Mouse (Mus musculus) Patski (cell line): Measurements from ENCODE around the gene Cwf19l1. TPM values are rescaled to one million over a fixed set of nuclear protein-coding genes. Genes with fewer than 3 reads are reported as not detected.

Source experiments
- ATAC-seq: fragments of 100-300 bp; one replicate; pipeline ENCODE4 v1.8.0; 2021
- CTCF ChIA-PET: fragments of 350-600 bp; sonication (Branson Sonifier 250); formaldehyde crosslinking; loops from one replicate; lab custom pipeline; 2022; ENCODE audit warnings: inconsistent platforms; lab: Charles Lee
- POLR2A ChIA-PET: fragments of 350-600 bp; sonication (Branson Sonifier 250); formaldehyde crosslinking; loops from one replicate; lab custom pipeline; 2022; ENCODE audit warnings: antibody characterized with exemption, inconsistent platforms; lab: Charles Lee
- DNase-seq: peaks from one replicate; pipeline ENCODE4 v3.0.0-alpha.2; 2011; ENCODE audit warnings: low read depth, low spot score
- H3K27me3 ChIP-seq: fragments of 371-371 bp; one replicate; pipeline ENCODE4 v1.5.1; 2021
- CTCF ChIP-seq: fragments of 100-300 bp; IDR thresholded peaks from one replicate; pipeline ENCODE4 v1.5.1; 2021
- in situ Hi-C: fragments of 300-500 bp; cut with MboI; formaldehyde crosslinking; loops from 3 replicates; pipeline ENCODE4 v1.11.1; 2018; ENCODE audit warnings: low pct_unique_long_range_greater_than_20kb, mixed read lengths
- polyA plus RNA-seq: library from polyadenylated mRNA; unstranded; gene quantifications from one replicate; pipeline ENCODE4 v1.2.3, GENCODE M21; 2021

The Cwf19l1 gene
- polyA plus RNA-seq, 1 experiment from 2014 or later, result 21.9 TPM

DNA sequence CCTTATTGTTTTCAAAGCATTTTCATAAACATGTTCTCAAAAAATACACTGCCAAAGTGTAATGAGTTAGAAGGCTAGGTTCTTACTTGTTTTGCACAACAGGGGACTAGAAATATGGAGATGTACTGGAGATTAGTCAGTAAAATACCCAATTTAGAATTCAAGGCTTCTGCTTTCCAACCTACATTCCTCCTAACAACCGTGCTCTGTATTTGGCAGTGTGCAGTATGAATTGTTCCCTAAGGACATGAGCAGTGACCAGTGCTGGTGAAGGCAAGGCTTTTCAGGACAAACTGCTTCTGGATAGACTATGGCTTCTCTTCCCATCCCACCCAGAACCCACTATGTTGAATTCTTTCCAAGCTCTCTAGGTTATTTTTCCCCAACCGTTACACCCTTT is 54.8 kb downstream of the Cwf19l1 start:
- ChIA-PET POLR2A (no interaction called here), CTCF (interaction anchor here (1.3 kb wide), 1 partner anchor 17 kb away, joined by 3 read pairs; no protein-coding TSS in a partner anchor)
- TF ChIP-seq CTCF, result no peak
- H3K27me3 ChIP-seq, result no peaks in the 10 kb centered on the region
- DNase-seq (no peak), ATAC-seq (no peak)
- in situ Hi-C loops, result no loop called here

DNA sequence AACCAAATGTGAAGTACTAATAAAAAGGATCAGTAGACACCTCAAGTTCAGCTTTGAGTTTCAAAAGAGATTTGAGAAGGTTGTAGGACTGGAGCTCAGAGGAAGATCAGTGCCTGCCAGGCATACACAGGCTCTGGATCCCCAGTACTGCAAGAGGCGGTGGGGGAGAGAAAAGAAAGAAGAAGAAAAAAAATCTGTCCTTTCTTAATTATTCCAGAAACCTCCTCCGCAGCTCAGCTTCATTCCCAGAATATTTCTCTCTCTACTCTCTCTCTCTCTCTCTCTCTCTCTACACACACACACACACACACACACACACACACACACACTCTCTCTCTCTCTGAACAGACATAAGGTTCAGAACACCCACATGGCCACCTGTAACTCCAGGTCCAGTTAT is 55.7 kb downstream of the Cwf19l1 start:
- no peak for ATAC-seq
- CTCF ChIA-PET, result interaction anchor here (0.9 to 1.0 kb wide), 2 partner anchors 13 to 15 kb away, joined by 3 read pairs; no protein-coding TSS in a partner anchor
- POLR2A ChIA-PET, result interaction anchor here (0.6 kb wide), 1 partner anchor 981 kb away, joined by 4 read pairs; no protein-coding TSS in a partner anchor
- TF ChIP-seq CTCF, result no peak
- in situ Hi-C loops, result no loop called here
- no peaks in the 10 kb centered on the region for H3K27me3 ChIP-seq
- DNase-seq, result no peak

DNA sequence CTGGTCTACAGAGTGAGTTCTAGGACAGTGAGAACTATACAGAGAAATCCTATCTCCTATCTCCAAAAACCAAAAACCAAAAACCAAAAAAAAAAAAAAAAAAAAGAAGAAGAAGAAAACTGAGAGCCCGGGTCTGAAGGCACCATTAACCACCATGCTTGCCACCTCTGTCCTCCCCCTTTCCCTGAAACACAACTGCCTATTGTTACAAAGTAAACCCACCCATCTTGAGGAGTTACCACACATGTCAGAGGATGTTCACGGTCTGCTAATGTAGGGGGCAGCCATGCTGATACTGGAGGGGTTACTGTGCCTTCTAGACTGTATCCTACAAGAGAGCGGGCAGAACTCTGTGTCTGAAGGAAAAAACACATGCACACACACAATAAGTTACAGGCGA is 58.7 kb downstream of the Cwf19l1 start:
- no peaks in the 10 kb centered on the region for H3K27me3 ChIP-seq
- POLR2A ChIA-PET, result no interaction called here
- in situ Hi-C loops, result no loop called here
- CTCF ChIA-PET, result interaction anchor here (1.2 to 1.3 kb wide), 2 partner anchors 11 to 25 kb away, joined by 3 read pairs; no protein-coding TSS in a partner anchor
- no peak for ATAC-seq
- no peak for DNase-seq
- no peak for TF ChIP-seq CTCF

DNA sequence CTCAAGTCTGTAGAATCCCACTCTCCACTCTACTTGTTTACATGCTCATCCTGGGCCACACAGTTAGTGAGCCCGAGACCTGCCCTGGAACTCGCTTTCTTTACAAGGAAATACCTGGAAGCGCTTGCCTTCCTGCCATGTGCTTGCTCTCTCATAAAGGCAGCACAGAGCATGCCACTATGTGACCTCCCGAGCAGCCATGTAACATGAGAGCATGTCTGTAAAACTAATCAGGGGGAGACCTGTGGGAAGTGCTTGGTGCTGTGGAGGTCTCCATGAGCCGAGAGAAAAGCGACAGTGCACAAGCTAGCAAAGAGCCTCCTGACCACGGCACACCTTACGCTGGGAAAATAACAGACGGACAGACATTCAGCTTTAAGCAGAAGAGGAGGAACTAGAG is 59.2 kb downstream of the Cwf19l1 start:
- ChIA-PET CTCF (interaction anchor here (1.0 kb wide), 1 partner anchor 8 kb away, joined by 3 read pairs; no protein-coding TSS in a partner anchor), POLR2A (no interaction called here)
- DNase-seq (no peak), ATAC-seq (no peak)
- H3K27me3 ChIP-seq, result no peaks in the 10 kb centered on the region
- no peak for TF ChIP-seq CTCF
- in situ Hi-C loops, result no loop called here

DNA sequence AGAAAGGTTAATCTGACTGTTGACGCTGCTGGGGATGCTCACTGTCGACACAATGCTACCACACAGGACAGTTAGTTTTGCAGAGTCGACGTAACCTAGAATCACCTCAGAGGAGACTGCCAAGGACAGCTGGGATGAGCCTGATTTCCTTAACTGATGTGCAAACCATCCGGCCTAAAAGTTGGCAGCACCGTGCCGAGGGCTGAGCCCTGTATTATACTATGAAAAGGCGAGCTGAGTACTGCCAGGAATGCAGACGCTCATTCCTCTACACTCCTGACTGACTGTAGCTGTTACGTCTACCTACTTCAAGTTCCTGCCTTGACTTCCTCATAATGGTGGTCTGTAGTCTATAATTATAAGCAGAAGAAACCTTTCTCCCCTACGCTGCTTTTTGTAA is 60.7 kb downstream of the Cwf19l1 start:
- ChIA-PET POLR2A (no interaction called here), CTCF (no interaction called here)
- ATAC-seq (no peak), DNase-seq (no peak)
- TF ChIP-seq CTCF, result no peak
- no peaks in the 10 kb centered on the region for H3K27me3 ChIP-seq
- in situ Hi-C loops, result no loop called here

DNA sequence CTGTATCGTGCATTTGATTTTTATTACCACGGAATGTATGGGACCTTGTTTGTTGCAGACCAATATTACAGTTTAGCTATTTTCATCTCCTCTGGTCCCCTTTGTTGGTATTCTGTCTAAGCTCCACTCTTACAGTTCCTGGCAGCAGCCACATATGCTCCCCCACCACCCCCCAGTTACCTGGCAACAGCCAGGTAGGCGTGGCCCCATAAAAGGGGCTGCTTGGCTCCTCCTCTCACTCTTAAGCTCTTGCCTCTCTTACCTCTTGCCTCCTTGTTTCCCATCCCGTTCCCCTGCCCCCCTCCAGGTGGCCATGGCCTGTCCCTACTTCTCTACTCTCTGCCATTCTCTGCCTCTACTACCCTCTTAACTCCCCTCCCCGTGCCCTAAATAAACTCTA is 64.5 kb downstream of the Cwf19l1 start:
- no peak for ATAC-seq
- in situ Hi-C loops, result no loop called here
- CTCF ChIA-PET, result interaction anchor here (2.1 kb wide), 1 partner anchor 16 kb away, joined by 6 read pairs; no protein-coding TSS in a partner anchor
- POLR2A ChIA-PET, result no interaction called here
- no peak for DNase-seq
- no peaks in the 10 kb centered on the region for H3K27me3 ChIP-seq
- TF ChIP-seq CTCF, result no peak

DNA sequence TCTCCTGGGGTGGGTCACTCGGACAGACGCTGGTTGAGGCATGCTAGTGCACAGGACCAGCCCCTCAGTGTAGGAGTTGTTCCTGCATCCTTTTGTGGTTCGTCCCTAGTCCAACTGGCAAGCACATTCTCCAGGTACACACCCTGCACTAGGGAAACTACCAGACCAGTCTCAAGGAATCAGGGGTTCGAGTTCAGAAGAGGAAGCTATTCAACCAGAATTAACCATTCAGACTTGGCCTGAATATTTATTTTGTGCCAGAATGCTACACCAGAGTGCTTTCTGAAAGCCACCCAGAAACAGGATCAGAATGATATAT is 65.8 kb downstream of the Cwf19l1 start:
- ChIA-PET POLR2A (interaction anchor here (0.6 kb wide), 1 partner anchor 27 kb away, joined by 3 read pairs; no protein-coding TSS in a partner anchor), CTCF (interaction anchor here (1.0 to 2.1 kb wide), 2 partner anchors 12 to 17 kb away, joined by 3 to 6 read pairs; no protein-coding TSS in a partner anchor)
- H3K27me3 ChIP-seq, result no peaks in the 10 kb centered on the region
- DNase-seq (no peak), ATAC-seq (no peak)
- TF ChIP-seq CTCF, result no peak
- in situ Hi-C loops, result no loop called here

DNA sequence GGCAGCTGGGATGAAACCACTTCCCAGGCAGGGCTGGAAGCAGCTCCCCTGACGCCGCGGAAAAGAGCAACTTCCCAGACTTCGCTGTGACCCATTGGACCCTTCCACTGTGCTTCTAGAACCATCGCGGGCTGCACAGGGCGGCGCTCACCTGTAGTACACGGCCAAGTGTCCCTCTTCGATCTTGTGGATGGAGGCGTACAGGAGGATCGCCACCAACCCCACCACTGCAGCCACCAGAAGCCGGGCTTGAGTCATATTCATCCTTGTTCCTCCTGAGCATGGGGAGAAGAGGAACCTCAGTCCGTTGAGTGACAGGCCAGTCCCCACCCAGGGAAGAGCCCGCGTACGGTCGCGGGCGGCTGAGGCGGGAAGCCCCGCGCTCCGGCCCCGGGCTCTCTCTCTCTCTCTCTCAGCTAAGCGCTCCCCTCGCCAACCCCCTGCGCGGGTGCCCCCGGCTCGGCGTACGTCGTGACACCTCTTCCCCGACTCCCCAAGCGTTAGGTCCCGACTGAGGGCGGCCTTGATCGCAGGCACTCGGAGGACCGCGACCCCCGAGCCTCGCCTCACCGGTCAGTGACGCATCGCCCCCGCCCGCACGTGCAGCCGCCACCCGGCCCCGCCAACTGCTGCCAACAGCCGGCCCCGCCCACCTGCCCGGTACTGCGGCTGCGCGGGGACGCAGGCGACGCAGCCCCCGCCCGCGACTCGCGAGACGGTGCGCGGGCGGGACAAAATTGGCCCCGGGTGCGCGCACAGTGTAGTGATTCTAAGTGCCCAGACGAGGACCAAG is 66.4 kb downstream of the Cwf19l1 start, which contains the start of gene Erlin1:
TSS of gene Erlin1 (minus strand) at position 665 of the 793 bp plus-strand sequence.
- H3K27me3 ChIP-seq, result no peaks in the 10 kb centered on the region
- ATAC-seq (peak; percentile 66), DNase-seq (no peak)
- in situ Hi-C loops, result no loop called here
- ChIA-PET POLR2A (no interaction called here), CTCF (interaction anchor here (1.0 kb wide), 1 partner anchor 13 kb away, joined by 3 read pairs; no protein-coding TSS in a partner anchor)
- no peak for TF ChIP-seq CTCF

DNA sequence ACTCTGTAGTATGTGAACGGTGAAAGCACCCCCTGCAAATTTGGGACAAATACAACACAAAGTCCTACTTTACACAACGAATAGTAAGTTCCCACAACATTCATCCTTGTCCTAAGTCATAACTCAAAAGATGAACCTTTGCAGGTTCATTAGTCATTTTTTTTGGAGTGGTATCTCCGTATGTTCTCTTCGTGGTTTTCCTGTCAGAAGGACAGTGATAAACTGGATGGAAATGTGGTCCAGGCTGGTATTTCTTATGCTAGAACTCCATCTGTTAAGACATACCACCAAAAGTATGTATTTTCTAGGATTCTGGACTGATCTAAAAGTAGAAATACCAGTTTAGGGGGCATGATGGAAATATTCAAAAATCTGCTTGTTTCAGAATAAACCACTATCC is 67.4 kb downstream of the Cwf19l1 start:
- ATAC-seq (no peak), DNase-seq (no peak)
- in situ Hi-C loops, result no loop called here
- ChIA-PET POLR2A (no interaction called here), CTCF (no interaction called here)
- no peaks in the 10 kb centered on the region for H3K27me3 ChIP-seq
- no peak for TF ChIP-seq CTCF

DNA sequence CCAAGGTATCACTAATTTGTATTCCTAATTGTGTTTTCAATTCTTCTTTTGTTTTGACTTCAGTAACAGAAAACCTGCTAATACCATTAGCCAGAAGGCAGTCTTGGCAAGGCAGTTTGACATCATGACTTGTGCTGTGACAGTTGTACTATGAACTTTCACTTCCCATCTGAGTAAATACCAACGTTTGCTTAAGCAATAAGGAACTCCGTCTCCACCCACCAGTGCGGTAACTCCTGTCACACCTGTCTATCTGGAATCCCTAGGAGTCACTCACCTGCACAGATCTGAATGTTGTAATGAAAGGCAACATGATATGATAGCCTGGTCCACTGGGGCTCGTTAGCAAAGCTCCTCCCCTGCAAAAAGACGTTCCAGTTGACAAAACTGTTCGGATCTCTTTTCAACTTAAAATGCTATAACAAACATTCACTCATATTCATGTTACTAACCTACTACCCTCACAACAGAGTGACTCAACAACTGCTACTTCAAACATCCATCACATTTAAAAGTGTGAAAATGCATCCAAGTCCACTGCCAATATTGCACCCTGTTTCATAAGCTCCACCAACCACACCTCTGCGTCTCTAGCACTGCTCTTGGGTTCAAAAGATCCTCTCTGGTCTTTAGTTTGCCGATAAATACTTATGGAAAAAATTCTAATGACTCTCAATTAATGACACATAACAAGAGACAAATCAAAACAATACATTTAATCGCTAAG is 68.2 kb downstream of the Cwf19l1 start:
- ATAC-seq (no peak), DNase-seq (no peak)
- CTCF ChIA-PET, result no interaction called here
- no peaks in the 10 kb centered on the region for H3K27me3 ChIP-seq
- no peak for TF ChIP-seq CTCF
- in situ Hi-C loops, result no loop called here
- POLR2A ChIA-PET, result no interaction called here
